Mouse (Mus musculus): ENCODE measurements around the gene Snd1. TPM values are rescaled to one million over a fixed set of nuclear protein-coding genes. Genes with fewer than 3 reads are reported as not detected.

Gene Snd1
- polyA plus RNA-seq, 1 experiment: 138 TPM

GRCm38 (mm10) chr6:28482711-28483315 lies 7.9 kb downstream of the Snd1 start:
- Histone ChIP-seq H3K4me1 (ENCODE audit: control insufficient read depth, insufficient read depth, low read length) (peaks cover 23% of the 10 kb centered on the region), H3K4me3 (ENCODE audit: insufficient read depth, low read length) (peak overlapping the region; percentile 28)
- TF ChIP-seq POLR2A (IDR thresholded peaks at IDR 0.05; ENCODE audit: low read depth, low read length) (no peak), CTCF (IDR thresholded peaks at IDR 0.05; ENCODE audit: borderline replicate concordance, insufficient read depth, low read length) (no peak)

DNA sequence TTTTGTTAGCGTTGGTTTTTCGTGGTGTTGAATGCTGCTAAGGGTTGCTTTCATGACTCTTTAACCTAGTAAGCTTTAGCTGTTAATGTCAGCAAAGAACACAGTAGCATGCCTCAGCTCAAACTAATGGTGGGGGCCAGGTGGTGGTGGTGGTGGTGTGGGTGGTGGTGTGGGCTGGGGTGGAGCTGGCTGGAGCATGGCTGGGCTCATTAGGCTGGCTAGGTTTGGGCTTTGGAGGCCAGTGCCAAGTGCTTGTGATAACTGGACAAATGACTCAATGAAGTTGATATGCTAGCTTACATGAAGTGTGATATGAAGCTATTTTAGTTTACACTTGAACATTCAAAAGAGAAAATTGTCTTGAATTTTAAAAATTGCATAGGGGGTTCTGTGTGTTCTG lies 11.1 kb downstream of the Snd1 start:
- peaks cover 26% of the 10 kb centered on the region for H3K4me1 ChIP-seq (ENCODE audit: control insufficient read depth, insufficient read depth, low read length)

More at GRCm38 (mm10) chr6:28482711-28483315, 7.9 kb downstream of the Snd1 start:
- 0 out of 2 replicates have a peak overlapping the region, but pooled peaks have one; percentile 3 for H3K27ac ChIP-seq (ENCODE audit: insufficient read depth, low read length)

DNA sequence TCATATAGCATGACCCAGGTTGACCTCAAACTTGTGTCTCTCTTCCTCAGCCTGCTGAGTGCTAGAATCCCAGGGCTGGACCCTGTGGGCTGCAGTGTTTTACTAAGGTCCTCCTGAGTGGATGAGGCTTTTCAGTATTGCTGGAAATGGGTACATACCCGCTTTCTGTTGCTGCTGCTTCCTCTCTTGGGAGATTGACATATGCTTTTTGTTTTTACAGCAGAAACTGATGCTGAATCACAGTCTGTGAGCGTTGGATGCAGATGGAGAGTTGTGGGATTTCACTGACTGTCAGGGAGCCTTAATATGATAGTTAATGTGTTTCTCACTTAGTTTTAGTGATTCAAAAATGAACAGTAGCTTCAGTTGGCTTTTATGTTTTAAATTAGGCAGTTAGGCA lies 11.5 kb downstream of the Snd1 start:
- TF ChIP-seq POLR2A (IDR thresholded peaks at IDR 0.05; ENCODE audit: low read depth, low read length): no peak
- TF ChIP-seq CTCF (IDR thresholded peaks at IDR 0.05; ENCODE audit: borderline replicate concordance, insufficient read depth, low read length): no peak

More for the DNA sequence above, 11.1 kb downstream of the Snd1 start:
- no peak for TF ChIP-seq POLR2A (IDR thresholded peaks at IDR 0.05; ENCODE audit: low read depth, low read length)
- no peak for TF ChIP-seq CTCF (IDR thresholded peaks at IDR 0.05; ENCODE audit: borderline replicate concordance, insufficient read depth, low read length)
- H3K4me3 ChIP-seq (ENCODE audit: insufficient read depth, low read length): no peak overlapping the region
- peak overlapping the region; percentile 36; the same call in 1 of the 2 replicates for H3K27ac ChIP-seq (ENCODE audit: insufficient read depth, low read length)

DNA sequence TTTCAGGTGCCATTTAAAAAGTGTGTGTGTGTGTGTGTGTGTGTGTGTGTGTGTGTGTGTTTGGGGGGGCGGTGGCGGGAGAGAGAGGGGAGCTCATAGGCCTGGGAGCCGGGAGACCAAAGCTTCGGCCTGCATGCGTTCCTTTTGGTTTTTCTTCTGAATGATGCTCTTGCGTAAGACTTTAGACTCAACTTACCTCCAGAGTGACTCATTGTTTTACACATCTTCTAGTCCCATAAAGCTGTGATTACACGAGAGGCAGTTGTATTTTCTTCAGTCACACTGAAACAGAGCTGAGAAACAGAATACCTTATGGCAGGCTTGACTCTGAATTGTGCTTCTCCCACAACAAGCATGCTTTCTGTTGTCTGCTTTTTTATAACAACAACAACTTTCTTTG lies 12.0 kb downstream of the Snd1 start:
- no peak overlapping the region for H3K4me3 ChIP-seq (ENCODE audit: insufficient read depth, low read length)
- peak overlapping the region; percentile 36; the same call in 1 of the 2 replicates for H3K27ac ChIP-seq (ENCODE audit: insufficient read depth, low read length)
- TF ChIP-seq POLR2A (IDR thresholded peaks at IDR 0.05; ENCODE audit: low read depth, low read length): no peak
- peaks cover 26% of the 10 kb centered on the region for H3K4me1 ChIP-seq (ENCODE audit: control insufficient read depth, insufficient read depth, low read length)

More for the DNA sequence above, 11.5 kb downstream of the Snd1 start:
- Histone ChIP-seq H3K27ac (ENCODE audit: insufficient read depth, low read length) (peak overlapping the region; percentile 36; the same call in 1 of the 2 replicates), H3K4me3 (ENCODE audit: insufficient read depth, low read length) (no peak overlapping the region), H3K4me1 (ENCODE audit: control insufficient read depth, insufficient read depth, low read length) (peaks cover 29% of the 10 kb centered on the region)

GRCm38 (mm10) chr6:28488204-28488851 lies 13.4 kb downstream of the Snd1 start:
- Histone ChIP-seq H3K4me3 (ENCODE audit: insufficient read depth, low read length) (no peak overlapping the region), H3K27ac (ENCODE audit: insufficient read depth, low read length) (no peak overlapping the region), H3K4me1 (ENCODE audit: control insufficient read depth, insufficient read depth, low read length) (peaks cover 19% of the 10 kb centered on the region)
- no peak for TF ChIP-seq POLR2A (IDR thresholded peaks at IDR 0.05; ENCODE audit: low read depth, low read length)
- TF ChIP-seq CTCF (IDR thresholded peaks at IDR 0.05; ENCODE audit: borderline replicate concordance, insufficient read depth, low read length): no peak

DNA sequence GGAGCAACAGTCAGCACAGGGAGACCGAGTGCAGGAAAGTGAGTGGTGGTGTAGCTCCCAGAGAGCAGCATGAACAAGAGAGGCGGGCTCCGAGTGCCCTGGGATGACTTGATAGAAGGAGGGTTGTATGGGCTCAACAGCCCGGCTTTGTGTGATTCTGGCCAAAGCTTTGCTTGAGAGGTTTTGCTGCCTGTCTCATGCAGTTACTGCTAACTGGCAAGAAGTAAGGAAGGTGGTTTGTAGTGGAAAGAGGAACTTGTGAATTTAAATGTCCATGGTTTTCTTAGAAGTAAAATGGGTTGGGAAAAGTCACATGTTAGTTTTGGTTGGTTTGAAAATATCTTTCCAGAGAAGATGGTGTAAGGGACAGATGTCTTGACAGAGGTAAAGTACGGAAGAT lies 15.7 kb downstream of the Snd1 start:
- TF ChIP-seq POLR2A (IDR thresholded peaks at IDR 0.05; ENCODE audit: low read depth, low read length): no peak
- TF ChIP-seq CTCF (IDR thresholded peaks at IDR 0.05; ENCODE audit: borderline replicate concordance, insufficient read depth, low read length): no peak
- H3K27ac ChIP-seq (ENCODE audit: insufficient read depth, low read length): no peak overlapping the region
- no peak overlapping the region for H3K4me3 ChIP-seq (ENCODE audit: insufficient read depth, low read length)
- H3K4me1 ChIP-seq (ENCODE audit: control insufficient read depth, insufficient read depth, low read length): peaks cover 14% of the 10 kb centered on the region

DNA sequence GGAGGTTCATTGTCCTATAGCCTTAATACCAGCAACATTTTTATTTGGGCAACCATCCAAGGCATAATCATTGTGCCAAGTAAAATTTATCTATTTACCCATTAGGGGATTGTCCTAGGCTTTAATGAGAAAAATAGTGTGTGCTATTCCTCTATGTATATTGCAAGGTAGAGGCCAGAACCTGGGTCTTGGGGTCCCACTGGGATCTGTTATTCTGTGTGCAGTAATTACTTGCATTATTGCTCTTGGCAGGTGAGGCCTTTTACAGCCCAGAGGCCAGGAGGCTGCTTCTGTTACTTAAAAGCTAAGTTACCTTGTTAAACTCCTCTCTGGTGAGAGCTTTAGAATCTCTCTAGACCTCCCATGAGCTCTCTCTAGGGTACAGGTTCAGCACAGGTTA lies 16.3 kb downstream of the Snd1 start:
- Histone ChIP-seq H3K4me1 (ENCODE audit: control insufficient read depth, insufficient read depth, low read length) (peaks cover 10% of the 10 kb centered on the region), H3K27ac (ENCODE audit: insufficient read depth, low read length) (no peak overlapping the region)
- TF ChIP-seq POLR2A (IDR thresholded peaks at IDR 0.05; ENCODE audit: low read depth, low read length) (no peak), CTCF (IDR thresholded peaks at IDR 0.05; ENCODE audit: borderline replicate concordance, insufficient read depth, low read length) (no peak)

GRCm38 (mm10) chr6:28497837-28498236 lies 22.9 kb downstream of the Snd1 start:
- H3K4me3 ChIP-seq (ENCODE audit: insufficient read depth, low read length): no peak overlapping the region
- H3K27ac ChIP-seq (ENCODE audit: insufficient read depth, low read length): no peak overlapping the region
- TF ChIP-seq POLR2A (IDR thresholded peaks at IDR 0.05; ENCODE audit: low read depth, low read length) (no peak), CTCF (IDR thresholded peaks at IDR 0.05; ENCODE audit: borderline replicate concordance, insufficient read depth, low read length) (no peak)
- H3K4me1 ChIP-seq (ENCODE audit: control insufficient read depth, insufficient read depth, low read length): peaks cover 9% of the 10 kb centered on the region

More for the DNA sequence above, 16.3 kb downstream of the Snd1 start:
- no peak overlapping the region for H3K4me3 ChIP-seq (ENCODE audit: insufficient read depth, low read length)

GRCm38 (mm10) chr6:28502576-28502975 lies 27.6 kb downstream of the Snd1 start:
- TF ChIP-seq POLR2A (IDR thresholded peaks at IDR 0.05; ENCODE audit: low read depth, low read length) (no peak), CTCF (IDR thresholded peaks at IDR 0.05; ENCODE audit: borderline replicate concordance, insufficient read depth, low read length) (no peak)
- no peak overlapping the region for H3K27ac ChIP-seq (ENCODE audit: insufficient read depth, low read length)
- H3K4me1 ChIP-seq (ENCODE audit: control insufficient read depth, insufficient read depth, low read length): peaks cover 10% of the 10 kb centered on the region; the same call in 1 of the 2 replicates
- H3K4me3 ChIP-seq (ENCODE audit: insufficient read depth, low read length): no peak overlapping the region

GRCm38 (mm10) chr6:28503148-28503547 lies 28.2 kb downstream of the Snd1 start:
- H3K27ac ChIP-seq (ENCODE audit: insufficient read depth, low read length): no peak overlapping the region
- peaks cover 7% of the 10 kb centered on the region; the same call in 1 of the 2 replicates for H3K4me1 ChIP-seq (ENCODE audit: control insufficient read depth, insufficient read depth, low read length)
- no peak overlapping the region for H3K4me3 ChIP-seq (ENCODE audit: insufficient read depth, low read length)
- no peak for TF ChIP-seq POLR2A (IDR thresholded peaks at IDR 0.05; ENCODE audit: low read depth, low read length)
- no peak for TF ChIP-seq CTCF (IDR thresholded peaks at IDR 0.05; ENCODE audit: borderline replicate concordance, insufficient read depth, low read length)

Measured in embryonic fibroblast, embryonic 13.5 days (primary cell).